Mouse (Mus musculus): Measurements from ENCODE around the gene Rbm47.
"Not testable (repeated sequence)": the region's sequence is repeated elsewhere in the genome, so short reads cannot be mapped to it uniquely, and the experiment has no call there.

Gene Rbm47

GRCm38 (mm10) chr5:66028232-66028631 is 144.7 kb downstream of the Rbm47 start:
- no peak for DNase-seq (ENCODE audit: low read depth, low spot score)

GRCm38 (mm10) chr5:66027206-66027605 is 145.7 kb downstream of the Rbm47 start:
- no peak for DNase-seq (ENCODE audit: low read depth, low spot score)

- DNase-seq (ENCODE audit: low read depth, low spot score): no peak
These were observed 146.1 kb downstream of the Rbm47 start for GRCm38 (mm10) chr5:66026796-66027195.

- DNase-seq (ENCODE audit: low read depth, low spot score): no peak
These were observed 157.4 kb downstream of the Rbm47 start for GRCm38 (mm10) chr5:66015449-66015961.

- no peak for DNase-seq (ENCODE audit: low read depth, low spot score)
These were observed 158.5 kb downstream of the Rbm47 start for GRCm38 (mm10) chr5:66014437-66014836.

- DNase-seq (ENCODE audit: low read depth, low spot score): no peak
These were observed 158.9 kb downstream of the Rbm47 start for GRCm38 (mm10) chr5:66013999-66014398.

- no peak for DNase-seq (ENCODE audit: low read depth, low spot score)
These were observed 164.5 kb downstream of the Rbm47 start for GRCm38 (mm10) chr5:66008245-66008967.

- no peak for DNase-seq (ENCODE audit: low read depth, low spot score)
These were observed 167.8 kb downstream of the Rbm47 start for GRCm38 (mm10) chr5:66005041-66005678.

GRCm38 (mm10) chr5:66004134-66004925 is 168.6 kb downstream of the Rbm47 start, which contains the start of gene 9130230L23Rik:
9130230L23Rik (minus strand) TSS chr5:66004285.
- no peak for DNase-seq (ENCODE audit: low read depth, low spot score)

- no peak for DNase-seq (ENCODE audit: low read depth, low spot score)
These were observed 171.7 kb downstream of the Rbm47 start for GRCm38 (mm10) chr5:66001232-66001631.

- no peak for DNase-seq (ENCODE audit: low read depth, low spot score)
These were observed 172.3 kb downstream of the Rbm47 start for GRCm38 (mm10) chr5:66000567-66001125.

- no peak for DNase-seq (ENCODE audit: low read depth, low spot score)
These were observed 172.8 kb downstream of the Rbm47 start for GRCm38 (mm10) chr5:66000074-66000473.

GRCm38 (mm10) chr5:65999106-65999505 is 173.8 kb downstream of the Rbm47 start:
- no peak for DNase-seq (ENCODE audit: low read depth, low spot score)

GRCm38 (mm10) chr5:65997813-65998212 is 175.1 kb downstream of the Rbm47 start:
- no peak for DNase-seq (ENCODE audit: low read depth, low spot score)

- no peak for DNase-seq (ENCODE audit: low read depth, low spot score)
These were observed 178.3 kb downstream of the Rbm47 start for GRCm38 (mm10) chr5:65994643-65995042.

- no peak for DNase-seq (ENCODE audit: low read depth, low spot score)
These were observed 181.7 kb downstream of the Rbm47 start for GRCm38 (mm10) chr5:65991191-65991590.

GRCm38 (mm10) chr5:65987004-65987403 is 185.9 kb downstream of the Rbm47 start:
- not testable (repeated sequence) for DNase-seq (ENCODE audit: low read depth, low spot score)

GRCm38 (mm10) chr5:65986426-65986825 is 186.5 kb downstream of the Rbm47 start:
- DNase-seq (ENCODE audit: low read depth, low spot score): no peak

GRCm38 (mm10) chr5:65975731-65976130 is 197.2 kb downstream of the Rbm47 start:
- DNase-seq (ENCODE audit: low read depth, low spot score): no peak

- DNase-seq (ENCODE audit: low read depth, low spot score): no peak
These were observed 199.7 kb downstream of the Rbm47 start for GRCm38 (mm10) chr5:65973189-65973588.

- no peak for DNase-seq (ENCODE audit: low read depth, low spot score)
These were observed 204.9 kb downstream of the Rbm47 start for GRCm38 (mm10) chr5:65968004-65968403.

GRCm38 (mm10) chr5:65967091-65967490 is 205.8 kb downstream of the Rbm47 start:
- no peak for DNase-seq (ENCODE audit: low read depth, low spot score)
